Mouse (Mus musculus): Measurements from ENCODE around the gene Rftn1. TPM values are rescaled to one million over a fixed set of nuclear protein-coding genes. Genes with fewer than 3 reads are reported as not detected.

Rftn1 gene
- polyA plus RNA-seq, 1 experiment from 2014 or later: 11.9 TPM

DNA sequence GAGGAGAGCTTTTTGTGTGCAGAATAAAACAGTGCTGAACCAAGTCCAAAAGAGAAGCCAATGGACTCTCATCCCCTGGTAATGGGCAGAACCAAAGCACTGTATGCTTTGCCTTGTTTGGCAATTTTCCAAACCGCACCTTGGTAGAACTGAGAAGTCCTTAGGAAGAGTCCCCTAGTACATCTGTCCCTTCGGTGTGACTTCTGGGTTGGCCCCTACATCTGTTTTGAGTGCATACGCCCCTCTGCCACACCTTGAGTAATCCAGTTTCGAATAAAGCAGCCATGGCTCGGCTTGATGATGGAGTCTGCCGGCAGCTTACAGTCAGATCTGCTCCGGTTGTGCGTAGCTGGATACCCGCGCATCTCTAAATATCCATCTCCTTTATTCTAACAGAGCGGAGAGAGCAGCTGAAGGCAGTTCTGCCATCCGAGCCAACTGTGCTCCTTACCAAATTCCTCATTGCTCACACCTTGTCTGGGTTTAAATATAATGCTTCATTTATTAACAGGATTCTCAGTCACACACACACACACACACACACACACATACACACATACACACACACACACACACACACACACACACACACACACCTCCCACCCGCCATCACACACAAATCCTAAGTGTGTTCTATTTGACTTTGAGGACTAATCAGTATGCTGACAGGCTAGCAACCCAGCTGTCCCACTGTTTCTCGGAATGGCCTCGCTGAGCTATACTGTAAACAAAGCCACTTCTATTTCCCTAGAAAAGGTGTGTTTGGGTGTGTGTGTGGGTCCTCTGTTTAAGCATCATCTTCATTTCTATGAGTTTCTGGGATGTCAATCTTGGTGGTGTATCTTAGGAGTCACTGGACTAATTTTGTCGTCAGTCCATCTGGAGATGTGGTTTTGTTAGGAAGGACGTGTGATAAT, 224.4 kb downstream of the Rftn1 start:
- no peaks in the 10 kb centered on the region for H3K4me1 ChIP-seq (ENCODE audit: control insufficient read depth, insufficient read depth, low read length)
- H3K9ac ChIP-seq (ENCODE audit: low read depth, low read length): no peak overlapping the region
- WGBS: 88% methylated on average over 17 of the region's 17 CpGs
- no peak overlapping the region for H3K4me2 ChIP-seq (replicated peaks; ENCODE audit: low read depth, low read length)
- no peaks in the 10 kb centered on the region for H3K36me3 ChIP-seq (ENCODE audit: control insufficient read depth, insufficient read depth, low read length)
- H3K27ac ChIP-seq (ENCODE audit: low read depth, low read length): no peak overlapping the region
- H3K4me3 ChIP-seq (ENCODE audit: low read length): no peak overlapping the region
- H3K9me3 ChIP-seq (ENCODE audit: control insufficient read depth, low read length): 0 out of 2 replicates have a peak, but pooled peaks cover 6% of the 10 kb centered on the region
- ATAC-seq (ENCODE audit: low FRiP score, low TSS enrichment): no peak
- H3K27me3 ChIP-seq (ENCODE audit: control insufficient read depth, insufficient read depth, low read length): no peaks in the 10 kb centered on the region

DNA sequence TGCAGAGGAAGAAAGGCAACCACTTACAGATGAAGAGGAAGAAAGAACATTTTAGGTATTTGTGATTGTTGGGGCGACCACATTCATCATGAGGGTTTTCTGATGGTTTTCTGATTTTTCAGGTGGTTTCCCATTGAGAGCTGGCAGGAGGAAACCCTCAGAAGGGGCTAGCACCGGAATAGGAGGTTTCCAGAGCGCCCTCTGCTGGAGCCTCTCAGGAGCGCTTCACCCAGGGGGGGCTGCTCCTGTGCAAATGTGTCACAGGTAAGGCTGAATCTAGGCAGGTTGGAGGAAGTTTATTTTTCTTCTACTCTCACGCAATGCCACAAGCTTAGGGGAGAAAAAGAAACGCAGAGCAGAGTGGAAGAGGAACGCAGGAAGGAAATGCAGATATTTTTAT, 225.4 kb downstream of the Rftn1 start:
- ATAC-seq (ENCODE audit: low FRiP score, low TSS enrichment): no peak
- no peak overlapping the region for H3K9ac ChIP-seq (ENCODE audit: low read depth, low read length)
- no peaks in the 10 kb centered on the region for H3K4me1 ChIP-seq (ENCODE audit: control insufficient read depth, insufficient read depth, low read length)
- no peaks in the 10 kb centered on the region for H3K36me3 ChIP-seq (ENCODE audit: control insufficient read depth, insufficient read depth, low read length)
- H3K27me3 ChIP-seq (ENCODE audit: control insufficient read depth, insufficient read depth, low read length): no peaks in the 10 kb centered on the region
- WGBS: 81% methylated on average over 7 of the region's 7 CpGs
- H3K27ac ChIP-seq (ENCODE audit: low read depth, low read length): no peak overlapping the region
- 0 out of 2 replicates have a peak, but pooled peaks cover 2% of the 10 kb centered on the region for H3K9me3 ChIP-seq (ENCODE audit: control insufficient read depth, low read length)
- no peak overlapping the region for H3K4me2 ChIP-seq (replicated peaks; ENCODE audit: low read depth, low read length)
- no peak overlapping the region for H3K4me3 ChIP-seq (ENCODE audit: low read length)

DNA sequence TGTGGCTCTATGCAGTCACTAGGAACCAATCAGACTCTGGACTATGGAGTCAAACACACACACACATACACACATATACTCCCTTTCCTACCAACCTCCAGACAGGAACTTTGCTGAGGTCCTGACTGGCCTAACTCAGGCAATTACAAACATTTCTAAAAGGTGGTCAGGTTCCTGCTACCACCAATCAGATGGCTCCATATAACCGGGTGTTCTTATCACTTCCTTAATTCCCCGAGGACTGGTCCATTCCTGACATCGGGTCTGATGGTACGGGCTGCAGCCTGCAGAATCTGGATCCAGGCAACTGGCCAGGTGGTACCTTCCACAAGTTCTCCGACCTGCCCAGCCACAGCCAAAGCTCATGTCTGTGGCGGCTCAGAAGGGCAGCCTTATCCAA, 226.0 kb downstream of the Rftn1 start:
- H3K27ac ChIP-seq (ENCODE audit: low read depth, low read length): no peak overlapping the region
- no peaks in the 10 kb centered on the region for H3K36me3 ChIP-seq (ENCODE audit: control insufficient read depth, insufficient read depth, low read length)
- H3K9me3 ChIP-seq (ENCODE audit: control insufficient read depth, low read length): no peaks in the 10 kb centered on the region
- no peak for ATAC-seq (ENCODE audit: low FRiP score, low TSS enrichment)
- H3K4me1 ChIP-seq (ENCODE audit: control insufficient read depth, insufficient read depth, low read length): no peaks in the 10 kb centered on the region
- no peaks in the 10 kb centered on the region for H3K27me3 ChIP-seq (ENCODE audit: control insufficient read depth, insufficient read depth, low read length)
- H3K4me3 ChIP-seq (ENCODE audit: low read length): no peak overlapping the region
- H3K4me2 ChIP-seq (replicated peaks; ENCODE audit: low read depth, low read length): no peak overlapping the region
- H3K9ac ChIP-seq (ENCODE audit: low read depth, low read length): no peak overlapping the region
- WGBS: 95% methylated on average over 6 of the region's 6 CpGs

GRCm38 (mm10) chr17:49959021-49959420, 231.5 kb downstream of the Rftn1 start:
- Histone ChIP-seq H3K4me1 (ENCODE audit: control insufficient read depth, insufficient read depth, low read length) (no peaks in the 10 kb centered on the region), H3K9ac (ENCODE audit: low read depth, low read length) (no peak overlapping the region), H3K9me3 (ENCODE audit: control insufficient read depth, low read length) (no peaks in the 10 kb centered on the region), H3K36me3 (ENCODE audit: control insufficient read depth, insufficient read depth, low read length) (no peaks in the 10 kb centered on the region), H3K27ac (ENCODE audit: low read depth, low read length) (no peak overlapping the region), H3K4me3 (ENCODE audit: low read length) (no peak overlapping the region), H3K4me2 (replicated peaks; ENCODE audit: low read depth, low read length) (no peak overlapping the region), H3K27me3 (ENCODE audit: control insufficient read depth, insufficient read depth, low read length) (no peaks in the 10 kb centered on the region)
- ATAC-seq (ENCODE audit: low FRiP score, low TSS enrichment): no peak

GRCm38 (mm10) chr17:49951856-49952607, 238.4 kb downstream of the Rftn1 start:
- no peak overlapping the region for H3K9ac ChIP-seq (ENCODE audit: low read depth, low read length)
- peak; percentile 20; the same call in 1 of the 2 replicates for ATAC-seq (ENCODE audit: low FRiP score, low TSS enrichment)
- H3K27ac ChIP-seq (ENCODE audit: low read depth, low read length): peak overlapping the region; percentile 56; the same call in 1 of the 2 replicates
- WGBS: 52% methylated on average over 22 of the region's 22 CpGs
- H3K27me3 ChIP-seq (ENCODE audit: control insufficient read depth, insufficient read depth, low read length): no peaks in the 10 kb centered on the region
- no peaks in the 10 kb centered on the region for H3K36me3 ChIP-seq (ENCODE audit: control insufficient read depth, insufficient read depth, low read length)
- H3K4me1 ChIP-seq (ENCODE audit: control insufficient read depth, insufficient read depth, low read length): no peaks in the 10 kb centered on the region; the same call in 1 of the 2 replicates
- H3K4me2 ChIP-seq (replicated peaks; ENCODE audit: low read depth, low read length): peak overlapping the region; percentile 21; the same call in 1 of the 2 replicates
- H3K4me3 ChIP-seq (ENCODE audit: low read length): no peak overlapping the region
- no peaks in the 10 kb centered on the region for H3K9me3 ChIP-seq (ENCODE audit: control insufficient read depth, low read length)

DNA sequence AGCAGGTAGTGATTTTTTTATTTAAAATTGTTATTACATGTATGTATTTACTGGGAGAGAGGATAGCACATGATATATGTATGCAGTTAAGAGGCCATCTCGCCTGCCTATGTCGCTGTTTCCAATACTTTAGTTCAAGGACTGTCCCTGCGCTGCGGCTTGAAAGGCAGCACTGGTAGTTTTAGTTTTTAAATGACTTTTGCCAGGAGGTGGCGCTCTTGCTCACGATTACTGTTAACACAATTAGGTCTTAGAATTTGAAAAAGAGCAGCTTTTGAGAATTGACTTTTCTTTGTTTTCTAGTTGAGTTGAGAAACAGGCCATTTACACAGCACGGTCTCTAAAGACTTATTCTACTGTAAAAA, 239.0 kb downstream of the Rftn1 start:
- Histone ChIP-seq H3K9ac (ENCODE audit: low read depth, low read length) (no peak overlapping the region), H3K9me3 (ENCODE audit: control insufficient read depth, low read length) (no peaks in the 10 kb centered on the region), H3K36me3 (ENCODE audit: control insufficient read depth, insufficient read depth, low read length) (no peaks in the 10 kb centered on the region), H3K4me2 (replicated peaks; ENCODE audit: low read depth, low read length) (no peak overlapping the region), H3K27ac (ENCODE audit: low read depth, low read length) (peak overlapping the region; percentile 56; the same call in 1 of the 2 replicates), H3K4me1 (ENCODE audit: control insufficient read depth, insufficient read depth, low read length) (no peaks in the 10 kb centered on the region; the same call in 1 of the 2 replicates), H3K27me3 (ENCODE audit: control insufficient read depth, insufficient read depth, low read length) (no peaks in the 10 kb centered on the region), H3K4me3 (ENCODE audit: low read length) (no peak overlapping the region)
- no peak for ATAC-seq (ENCODE audit: low FRiP score, low TSS enrichment)
- WGBS: 12% methylated on average over 7 of the region's 7 CpGs

DNA sequence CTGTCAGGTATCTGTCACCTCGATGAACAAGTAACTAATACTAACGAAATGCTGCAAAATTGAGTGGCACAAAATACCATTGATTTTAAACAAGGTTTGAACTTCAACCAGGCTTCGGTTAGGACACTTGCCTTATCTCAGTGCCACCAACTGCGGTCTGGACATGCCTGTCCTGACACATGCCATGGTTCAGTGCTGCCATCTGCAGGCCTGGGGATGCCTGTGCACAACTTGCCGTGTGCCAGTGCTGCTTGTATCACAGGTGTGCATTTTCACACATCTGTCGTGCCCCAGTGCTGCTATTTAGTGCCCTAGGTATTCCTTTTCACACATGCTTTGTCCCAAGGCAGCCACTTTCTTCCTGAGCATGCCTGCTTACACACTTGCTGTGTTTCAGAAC, 247.8 kb downstream of the Rftn1 start:
- no peak overlapping the region for H3K4me3 ChIP-seq (ENCODE audit: low read length)
- H3K4me2 ChIP-seq (replicated peaks; ENCODE audit: low read depth, low read length): no peak overlapping the region
- no peak overlapping the region for H3K27ac ChIP-seq (ENCODE audit: low read depth, low read length)
- no peak for ATAC-seq (ENCODE audit: low FRiP score, low TSS enrichment)
- H3K27me3 ChIP-seq (ENCODE audit: control insufficient read depth, insufficient read depth, low read length): no peaks in the 10 kb centered on the region
- no peaks in the 10 kb centered on the region for H3K4me1 ChIP-seq (ENCODE audit: control insufficient read depth, insufficient read depth, low read length)
- H3K9ac ChIP-seq (ENCODE audit: low read depth, low read length): no peak overlapping the region
- H3K36me3 ChIP-seq (ENCODE audit: control insufficient read depth, insufficient read depth, low read length): no peaks in the 10 kb centered on the region
- 60% methylated on average over 6 of the region's 6 CpGs for WGBS
- H3K9me3 ChIP-seq (ENCODE audit: control insufficient read depth, low read length): no peaks in the 10 kb centered on the region
